Mouse (Mus musculus): ENCODE measurements around the gene Clspn.

Clspn gene

GRCm38 (mm10) chr4:126567243-126567642 lies 10.5 kb downstream of the Clspn start:
- no peak for DNase-seq

GRCm38 (mm10) chr4:126569783-126570182 lies 13.0 kb downstream of the Clspn start:
- no peak for DNase-seq

GRCm38 (mm10) chr4:126576281-126576680 lies 19.5 kb downstream of the Clspn start:
- DNase-seq: no peak

- no peak for DNase-seq
Measured at GRCm38 (mm10) chr4:126577920-126578319, 21.2 kb downstream of the Clspn start.

- no peak for DNase-seq
Measured at GRCm38 (mm10) chr4:126579077-126579476, 22.3 kb downstream of the Clspn start.

GRCm38 (mm10) chr4:126585739-126586138 lies 29.0 kb downstream of the Clspn start:
- DNase-seq: no peak

- DNase-seq: no peak
Measured at GRCm38 (mm10) chr4:126592039-126592438, 35.3 kb downstream of the Clspn start.

GRCm38 (mm10) chr4:126599971-126600754 lies 43.4 kb downstream of the Clspn start:
- peak in 1 of 2 experiments; percentile 9 for DNase-seq

GRCm38 (mm10) chr4:126601597-126602444 lies 45.1 kb downstream of the Clspn start:
- no peak for DNase-seq

- DNase-seq: no peak
Measured at GRCm38 (mm10) chr4:126602445-126602762, 45.7 kb downstream of the Clspn start.

- no peak for DNase-seq
Measured at GRCm38 (mm10) chr4:126604141-126604540, 47.4 kb downstream of the Clspn start.

GRCm38 (mm10) chr4:126605751-126606150 lies 49.0 kb downstream of the Clspn start:
- no peak for DNase-seq

- DNase-seq: peak; percentile 6 to 17
Measured at GRCm38 (mm10) chr4:126609606-126610181, 53.0 kb downstream of the Clspn start, which contains the start of gene 5730409E04Rik. Gene 5730409E04Rik (plus strand): TSS chr4:126609818.

GRCm38 (mm10) chr4:126611991-126612390 lies 55.3 kb downstream of the Clspn start:
- no peak for DNase-seq

- DNase-seq: no peak
Measured at GRCm38 (mm10) chr4:126616312-126616711, 59.6 kb downstream of the Clspn start.

GRCm38 (mm10) chr4:126619691-126620330 lies 63.1 kb downstream of the Clspn start:
- no peak for DNase-seq

GRCm38 (mm10) chr4:126620349-126620874 lies 63.7 kb downstream of the Clspn start:
- no peak for DNase-seq

- no peak for DNase-seq
Measured at GRCm38 (mm10) chr4:126627021-126627681, 70.4 kb downstream of the Clspn start.

- DNase-seq: no peak
Measured at GRCm38 (mm10) chr4:126631922-126632321, 75.2 kb downstream of the Clspn start.

- no peak for DNase-seq
Measured at GRCm38 (mm10) chr4:126632668-126633067, 75.9 kb downstream of the Clspn start.

- DNase-seq: no peak
Measured at GRCm38 (mm10) chr4:126636330-126636729, 79.6 kb downstream of the Clspn start.

GRCm38 (mm10) chr4:126637446-126637845 lies 80.7 kb downstream of the Clspn start:
- no peak for DNase-seq
